Comparison of ENCODE assay signal across 9 mouse cellular contexts in the genomic region with DNA sequence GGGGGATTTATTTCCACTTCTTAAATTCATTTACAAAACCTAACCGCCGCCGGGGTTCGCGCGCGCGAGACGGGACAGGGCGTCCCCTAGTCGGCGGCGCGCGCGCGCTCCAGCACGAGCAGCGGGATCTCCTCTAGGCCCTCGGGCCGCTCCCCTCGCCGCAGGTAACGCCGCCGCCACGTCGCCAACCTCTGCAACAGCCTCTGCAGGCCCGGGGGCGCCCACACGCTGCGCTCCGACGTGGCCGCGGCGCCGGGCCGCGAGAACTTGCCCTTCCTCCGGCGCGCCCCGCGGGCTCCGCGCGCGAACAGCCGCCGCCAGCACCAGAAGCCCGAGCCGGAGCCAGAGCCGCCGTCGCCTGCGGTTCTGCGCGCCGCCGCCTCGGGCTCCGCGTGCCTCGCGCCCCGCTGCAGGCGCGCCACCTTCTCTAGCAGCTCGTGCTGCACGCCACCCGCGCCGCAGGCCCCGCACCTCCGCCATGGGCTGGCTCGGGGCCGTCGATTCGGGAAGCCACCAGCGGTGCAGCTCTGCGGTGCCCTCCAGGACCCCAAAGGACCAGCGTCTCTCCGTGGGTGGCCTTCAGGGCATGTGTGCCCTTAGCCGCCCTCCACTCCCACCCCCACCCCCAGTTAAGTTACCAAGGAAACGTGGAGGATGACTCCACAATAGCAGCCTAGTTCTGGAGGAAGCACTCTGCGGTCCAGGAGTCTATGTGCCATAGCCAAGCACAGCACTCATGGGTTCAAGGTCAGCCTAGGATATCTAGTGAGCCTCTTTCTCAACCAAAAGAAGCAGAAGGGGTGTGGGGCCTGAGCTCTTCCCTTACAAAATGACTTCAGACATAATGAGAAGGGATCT. TPM values are rescaled to one million over a fixed set of nuclear protein-coding genes. Genes with fewer than 3 reads are reported as not detected.
DNase-seq lines count a peak whose midpoint lies in the region; ATAC-seq and TF ChIP-seq lines count a peak whose summit lies in the region.
"Had no signal": no experiment of that assay in that cellular context is flagged by ENCODE, and none has a peak within 500 bp of the region (broad histone marks: within the 10 kb centered on the region; RNA-seq: fewer than 3 reads in every experiment).

No protein-coding gene starts in this region.

- H3K9ac ChIP-seq in forebrain, embryonic 13.5 days = peak overlapping the region; percentile 83
- no peak overlapping the region for H3K9ac ChIP-seq in liver, embryonic 14.5 days (replicated peaks)
- H3K9ac ChIP-seq in neural tube, embryonic 12.5 days = peak overlapping the region; percentile 77

- no peaks in the 10 kb centered on the region for H3K4me1 ChIP-seq in forebrain, embryonic 13.5 days
- no peaks in the 10 kb centered on the region for H3K4me1 ChIP-seq in liver, embryonic 14.5 days (replicated peaks; ENCODE audit: control insufficient read depth in 2 of 2, insufficient read depth in 2 of 2, low read length in 1 of 2)
- no peaks in the 10 kb centered on the region for H3K4me1 ChIP-seq in neural tube, embryonic 12.5 days
- H3K4me1 ChIP-seq in thymus, adult 2 months (replicated peaks; ENCODE audit: control insufficient read depth, insufficient read depth, low read length) = peaks cover 10% of the 10 kb centered on the region

- H3K27ac ChIP-seq in forebrain, embryonic 13.5 days = peak overlapping the region; percentile 84
- no peak overlapping the region for H3K27ac ChIP-seq in liver, embryonic 14.5 days
- peak overlapping the region; percentile 59; the same call in 1 of the 2 replicates for H3K27ac ChIP-seq in neural tube, embryonic 12.5 days
- H3K27ac ChIP-seq in thymus, adult 2 months (ENCODE audit: control insufficient read depth, insufficient read depth, low read length) = no peak overlapping the region

- peak overlapping the region; percentile 62 for H3K4me3 ChIP-seq in forebrain, embryonic 13.5 days
- H3K4me3 ChIP-seq in liver, embryonic 14.5 days (ENCODE audit: insufficient read depth in 1 of 2, low read depth in 2 of 2, low read length in 2 of 2) = peak overlapping the region; percentile 52 to 57
- H3K4me3 ChIP-seq in neural tube, embryonic 12.5 days = peak overlapping the region; percentile 62
- H3K4me3 ChIP-seq in thymus, adult 2 months (ENCODE audit: control insufficient read depth, insufficient read depth, low read length) = peak overlapping the region; percentile 43

- TF ChIP-seq EP300 in liver, embryonic 14.5 days (IDR thresholded peaks at IDR 0.05; ENCODE audit: low read depth) = no peak

- H3K4me2 ChIP-seq in forebrain, embryonic 13.5 days = peak overlapping the region; percentile 69
- peak overlapping the region; percentile 64 for H3K4me2 ChIP-seq in liver, embryonic 14.5 days (ENCODE audit: low read depth)
- H3K4me2 ChIP-seq in neural tube, embryonic 12.5 days (replicated peaks) = peak overlapping the region; percentile 76

- peaks cover 7% of the 10 kb centered on the region; the same call in 1 of the 2 replicates for H3K27me3 ChIP-seq in forebrain, embryonic 13.5 days
- peaks cover 14% of the 10 kb centered on the region for H3K27me3 ChIP-seq in liver, embryonic 14.5 days (ENCODE audit: control insufficient read depth, insufficient read depth, low read length)
- no peaks in the 10 kb centered on the region for H3K27me3 ChIP-seq in neural tube, embryonic 12.5 days (replicated peaks)
- no peaks in the 10 kb centered on the region for H3K27me3 ChIP-seq in thymus, adult 2 months (ENCODE audit: control insufficient read depth, insufficient read depth, low read length)
- H3K27me3 ChIP-seq: CH12.LX had no signal

- no peaks in the 10 kb centered on the region for H3K36me3 ChIP-seq in forebrain, embryonic 13.5 days (ENCODE audit: poor library complexity, severe bottlenecking)
- H3K36me3 ChIP-seq in liver, embryonic 14.5 days (replicated peaks; ENCODE audit: control insufficient read depth, insufficient read depth, low read depth) = no peaks in the 10 kb centered on the region
- H3K36me3 ChIP-seq in neural tube, embryonic 12.5 days = no peaks in the 10 kb centered on the region
- H3K36me3 ChIP-seq in thymus, adult 2 months (ENCODE audit: control insufficient read depth, insufficient read depth, low read length) = no peaks in the 10 kb centered on the region

- ATAC-seq in forebrain, embryonic 13.5 days = peak; percentile 97
- peak; percentile 65 for ATAC-seq in liver, embryonic 14.5 days (ENCODE audit: insufficient read depth)
- ATAC-seq in neural tube, embryonic 12.5 days (ENCODE audit: low FRiP score, low read depth) = peak; percentile 86

- TF ChIP-seq CTCF in liver, embryonic 14.5 days (IDR thresholded peaks at IDR 0.05; ENCODE audit: low read depth) = no peak
- no peak; the same call in 1 of the 2 replicates for TF ChIP-seq CTCF in thymus, adult 2 months (IDR thresholded peaks at IDR 0.05; ENCODE audit: borderline replicate concordance, control insufficient read depth, extremely low read depth, insufficient read depth, low read length, poor library complexity)

- H3K9me3 ChIP-seq in forebrain, embryonic 13.5 days (replicated peaks) = no peaks in the 10 kb centered on the region
- no peaks in the 10 kb centered on the region for H3K9me3 ChIP-seq in liver, embryonic 14.5 days (ENCODE audit: control insufficient read depth, low read length)
- no peaks in the 10 kb centered on the region for H3K9me3 ChIP-seq in neural tube, embryonic 12.5 days

- no peak for TF ChIP-seq POLR2A in thymus, adult 2 months (IDR thresholded peaks at IDR 0.05; ENCODE audit: control insufficient read depth, extremely low read depth, insufficient read depth, low read length, poor library complexity)

- intact Hi-C loops in heart, postnatal 14 days (cut with DNase I) = no loop called here

- under 1% methylated on average over 76 of the region's 87 CpGs for WGBS in forebrain, embryonic 13.5 days
- under 1% methylated on average over 87 of the region's 87 CpGs for WGBS in liver, embryonic 14.5 days (ENCODE audit: insufficient replicate concordance)
- under 1% methylated on average over 87 of the region's 87 CpGs for WGBS in neural tube, embryonic 12.5 days
- 2% methylated on average over 87 of the region's 87 CpGs for WGBS in thymus, adult 2 months

- peak; percentile 3 to 7 for DNase-seq in B cell, adult 2 months
- DNase-seq in c-Kit-positive CD71-positive TER-119-negative erythroid progenitor cells, embryonic 14.5 days (ENCODE audit: low read depth) = peak; percentile 16
- peak; percentile 65 to 73 for DNase-seq in heart, postnatal 14 days
- DNase-seq in kidney, postnatal 4 days = peak; percentile 80 to 86
- DNase-seq in liver, embryonic 14.5 days (ENCODE audit: low read depth in 3 of 3, low spot score in 3 of 3) = no peak
- peak; percentile 55 for DNase-seq in thymus, adult 2 months

RNA-seq across cellular contexts. Expression of gene Cox20, which starts 42.6 kb away (rescaled TPM):
- polyA plus RNA-seq in forebrain, embryonic 13.5 days (2015; fragmentation: Nextera tagmentation; extraction: Ambion mirVana) = 146 and 191 TPM in 2 replicates
- total RNA-seq in heart, postnatal 14 days (2021) = 100 to 1,000 TPM; 111 to 119 TPM
- polyA plus RNA-seq in liver, embryonic 14.5 days (2012; rRNA removed) = 42.4 and 42.9 TPM in 2 replicates
- 97.3 and 107 TPM in 2 replicates for polyA plus RNA-seq in liver, embryonic 14.5 days (2014; fragmentation: Nextera tagmentation; extraction: Ambion mirVana)
- 119 and 122 TPM in 2 replicates for polyA plus RNA-seq in neural tube, embryonic 12.5 days (2016; fragmentation: Nextera tagmentation; extraction: Ambion mirVana)
- 16.2 and 19.2 TPM in 2 replicates for polyA plus RNA-seq in thymus, adult 2 months (2012; rRNA removed)

Comparison
In these comparisons a context has a peak if more than half of its experiments do, and no peak if none do; other contexts are left out.
1. DNase-seq: peak in B cell, adult 2 months (2 of 2), c-Kit-positive CD71-positive TER-119-negative erythroid progenitor cells, embryonic 14.5 days (single experiment), heart, postnatal 14 days (2 of 2), kidney, postnatal 4 days (2 of 2) and thymus, adult 2 months (single experiment); none in liver, embryonic 14.5 days (0 of 3).
2. H3K27ac ChIP-seq: peak in forebrain, embryonic 13.5 days (single experiment) and neural tube, embryonic 12.5 days (single experiment); none in liver, embryonic 14.5 days (single experiment) and thymus, adult 2 months (single experiment).
3. Peak in every context shown above with its lines, with median percentiles within 50 percentile points of each other: ATAC-seq, H3K4me2 ChIP-seq and H3K4me3 ChIP-seq.